Mouse (Mus musculus) kidney, embryonic 15.5 days (tissue): ENCODE results near the gene Ric8b. TPM values are rescaled to one million over a fixed set of nuclear protein-coding genes. Genes with fewer than 3 reads are reported as not detected.
A peak's percentile ranks its signal among the peaks of the same experiment; 100 is the strongest.

Experiments used
- ATAC-seq: fragments of 200-750 bp; cut with Nextera tagmentation; replicated peaks from 2 replicates; pipeline ENCODE4 v1.8.0; 2017; ENCODE audit warnings: moderate TSS enrichment; ENCODE audit not compliant: low FRiP score
- H3K27ac ChIP-seq: fragments of 300-500 bp; sonication (generic); 2 replicates; pipeline ENCODE4 v1.5.1; 2015; ENCODE audit warnings: mild to moderate bottlenecking, inconsistent platforms
- H3K27me3 ChIP-seq: fragments of 300-500 bp; sonication (generic); 2 replicates; pipeline ENCODE4 v1.6.1; 2015; ENCODE audit warnings: inconsistent platforms
- H3K36me3 ChIP-seq: fragments of 300-500 bp; sonication (generic); 2 replicates; pipeline ENCODE4 v1.6.1; 2015; ENCODE audit warnings: inconsistent platforms
- H3K4me1 ChIP-seq: fragments of 300-500 bp; sonication (generic); 2 replicates; pipeline ENCODE4 v1.6.1; 2015; ENCODE audit warnings: inconsistent platforms
- H3K4me2 ChIP-seq: fragments of 300-500 bp; sonication (generic); 2 replicates; pipeline ENCODE4 v1.6.1; 2015; ENCODE audit warnings: moderate library complexity, mild to moderate bottlenecking, inconsistent platforms
- H3K4me3 ChIP-seq: fragments of 300-500 bp; sonication (generic); replicated peaks from 2 replicates; pipeline ENCODE4 v1.5.1; 2015; ENCODE audit warnings: mild to moderate bottlenecking, inconsistent platforms
- H3K9ac ChIP-seq: fragments of 300-500 bp; sonication (generic); 2 replicates; pipeline ENCODE4 v1.6.1; 2015; ENCODE audit warnings: mild to moderate bottlenecking, inconsistent platforms
- H3K9me3 ChIP-seq: fragments of 300-500 bp; sonication (generic); replicated peaks from 2 replicates; pipeline ENCODE4 v1.6.1; 2016; ENCODE audit warnings: inconsistent platforms
- WGBS: fragments of 180-500 bp; shearing (Covaris S2); methylation state at CpG from one replicate; pipeline ENCODE4 v1.1.7; 2015; ENCODE audit warnings: mixed read lengths; 5-methylcytosine and 5-hydroxymethylcytosine counted together
- polyA plus RNA-seq: library from polyadenylated mRNA; unstranded; fragments of >200 nt; fragmentation: Nextera tagmentation; extraction: Ambion mirVana; gene quantifications from 2 replicates; pipeline ENCODE4 v1.2.1, GENCODE M21; 2015

Gene Ric8b
- polyA plus RNA-seq, result 22.1 and 23.3 TPM in 2 replicates

DNA sequence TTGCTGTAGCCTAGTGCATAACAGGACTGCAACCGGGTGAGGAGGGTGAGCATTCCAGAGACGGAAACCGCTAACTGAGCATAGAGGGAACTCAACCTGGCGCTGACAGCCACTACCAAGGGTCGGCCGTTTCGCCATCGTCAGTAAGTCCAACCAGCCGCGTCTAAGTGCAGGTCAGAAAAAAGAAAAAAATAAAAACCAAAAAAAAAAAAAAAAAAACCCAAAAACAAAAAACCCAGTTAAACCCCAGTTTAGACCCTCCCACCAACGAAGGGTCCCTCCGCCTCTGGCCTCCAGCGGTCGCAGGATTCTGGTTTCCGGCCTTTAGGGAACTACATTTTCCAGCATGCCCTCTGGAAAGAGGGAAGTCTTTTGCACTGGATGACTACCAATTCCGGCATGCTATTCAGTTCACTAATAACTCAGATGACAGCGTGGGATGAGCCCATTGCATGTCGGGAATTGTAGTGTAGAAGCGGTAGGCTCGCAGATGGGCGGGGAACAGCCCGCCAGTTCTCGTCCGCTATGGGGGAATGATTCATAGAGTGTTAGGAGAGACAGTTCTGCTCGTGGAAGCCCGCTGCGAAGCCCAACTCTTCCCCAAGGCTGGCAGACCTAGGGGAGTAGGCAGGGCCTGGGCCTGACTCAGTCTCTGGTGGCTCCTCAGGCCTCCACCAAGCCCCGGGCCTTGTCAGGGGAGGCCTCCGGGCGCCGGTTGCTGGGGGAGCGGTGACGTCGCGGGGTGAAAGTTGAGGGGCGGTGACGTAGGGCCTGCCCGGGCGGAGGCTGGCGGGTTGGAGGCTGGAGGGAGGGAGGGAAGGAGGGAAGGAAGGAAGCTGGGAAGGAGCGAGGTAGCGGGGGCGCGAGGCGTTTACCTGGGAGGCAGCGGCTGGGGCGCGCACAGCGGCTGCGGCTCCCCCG lies at the start of gene Ric8b:
Gene Ric8b (plus strand): TSS at position 807 of the 921 bp plus-strand sequence.
- peak within 1 kb of the TSS; percentile 78 for H3K4me2 ChIP-seq
- H3K36me3 ChIP-seq, result no peaks in the 10 kb centered on the region
- H3K9me3 ChIP-seq, result no peaks in the 10 kb centered on the region
- H3K4me1 ChIP-seq, result peaks cover 22% of the 10 kb centered on the region
- under 1% methylated on average over 51 of the region's 51 CpGs for WGBS
- no peaks in the 10 kb centered on the region for H3K27me3 ChIP-seq
- H3K4me3 ChIP-seq, result peak within 1 kb of the TSS; percentile 78
- peak within 1 kb of the TSS; percentile 76 for H3K9ac ChIP-seq
- H3K27ac ChIP-seq, result peak within 1 kb of the TSS; percentile 96
- ATAC-seq, result peak; percentile 98

DNA sequence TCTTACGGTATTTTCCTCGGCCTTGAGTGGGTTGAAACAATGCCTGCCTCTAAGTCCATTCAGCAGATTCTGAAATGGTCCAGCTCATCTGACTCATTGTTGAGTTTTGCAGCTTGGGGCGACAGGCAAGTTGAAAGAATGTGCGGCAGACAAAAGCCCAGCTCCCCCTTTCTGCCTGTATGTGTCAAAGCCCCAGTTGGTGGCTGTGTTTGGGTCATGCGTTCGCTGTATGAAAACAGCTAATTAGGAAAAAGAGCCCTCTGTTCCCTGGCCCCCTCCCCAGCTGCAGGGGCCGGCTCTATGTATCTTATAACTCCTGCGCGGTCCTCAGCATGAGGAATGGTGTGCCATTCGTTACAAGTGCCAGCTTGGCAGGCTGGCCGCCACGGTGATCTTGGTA lies 46.1 kb upstream of the Ric8b start:
- Histone ChIP-seq H3K9ac (no peak overlapping the region), H3K36me3 (no peaks in the 10 kb centered on the region), H3K4me2 (no peak overlapping the region), H3K27ac (no peak overlapping the region), H3K4me1 (no peaks in the 10 kb centered on the region), H3K27me3 (no peaks in the 10 kb centered on the region), H3K9me3 (no peaks in the 10 kb centered on the region), H3K4me3 (no peak overlapping the region)
- ATAC-seq, result no peak
- WGBS, result 75% methylated on average over 12 of the region's 12 CpGs

- Histone ChIP-seq H3K9me3 (no peaks in the 10 kb centered on the region), H3K9ac (no peak overlapping the region), H3K36me3 (no peaks in the 10 kb centered on the region), H3K27me3 (no peaks in the 10 kb centered on the region), H3K4me1 (no peaks in the 10 kb centered on the region), H3K4me2 (no peak overlapping the region), H3K4me3 (no peak overlapping the region), H3K27ac (no peak overlapping the region)
- WGBS, result 44% methylated on average over 4 of the region's 4 CpGs
- no peak for ATAC-seq
These were observed 45.5 kb upstream of the Ric8b start for GRCm38 (mm10) chr10:84871921-84872320.

DNA sequence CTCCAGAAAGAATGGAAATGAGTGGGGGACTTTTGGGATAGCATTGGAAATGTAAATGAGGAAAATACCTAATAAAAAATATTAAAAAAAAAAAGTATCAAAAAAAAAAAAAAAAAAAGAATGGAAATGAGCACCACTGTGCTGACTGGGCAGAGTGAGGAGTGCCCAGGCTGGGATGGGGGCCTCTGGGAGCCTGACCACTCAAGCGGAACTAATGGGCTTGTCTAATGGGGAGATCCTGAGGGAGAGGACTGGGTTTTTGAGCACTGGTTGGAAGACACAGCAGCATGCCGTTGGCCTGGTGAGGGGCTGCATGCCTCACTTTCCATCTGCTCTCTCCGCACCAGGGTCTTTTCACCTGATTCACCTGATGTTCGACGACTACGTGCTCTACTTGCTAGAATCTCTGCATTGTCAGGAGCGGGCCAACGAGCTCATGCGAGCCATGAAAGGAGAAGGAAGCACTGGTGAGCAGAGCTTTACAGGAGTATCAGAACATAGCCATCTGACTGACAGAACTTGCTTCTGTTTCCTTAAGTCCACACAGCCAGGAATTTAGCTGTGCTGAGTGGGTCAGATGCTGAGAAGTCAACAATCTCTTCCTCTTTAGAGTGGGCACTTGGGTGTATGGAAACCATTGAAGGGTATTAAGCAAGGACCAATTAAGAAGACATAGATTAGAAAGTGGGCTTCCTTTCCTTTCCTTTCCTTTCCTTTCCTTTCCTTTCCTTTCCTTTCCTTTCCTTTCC lies 37.4 kb upstream of the Ric8b start:
- H3K27me3 ChIP-seq, result no peaks in the 10 kb centered on the region
- no peaks in the 10 kb centered on the region for H3K9me3 ChIP-seq
- ATAC-seq, result peak; percentile 74
- H3K4me2 ChIP-seq, result no peak overlapping the region
- H3K36me3 ChIP-seq, result no peaks in the 10 kb centered on the region
- no peak overlapping the region for H3K27ac ChIP-seq
- peaks cover 6% of the 10 kb centered on the region; the same call in 1 of the 2 replicates for H3K4me1 ChIP-seq
- no peak overlapping the region for H3K9ac ChIP-seq
- no peak overlapping the region for H3K4me3 ChIP-seq
- WGBS, result 62% methylated on average over 9 of the region's 9 CpGs

DNA sequence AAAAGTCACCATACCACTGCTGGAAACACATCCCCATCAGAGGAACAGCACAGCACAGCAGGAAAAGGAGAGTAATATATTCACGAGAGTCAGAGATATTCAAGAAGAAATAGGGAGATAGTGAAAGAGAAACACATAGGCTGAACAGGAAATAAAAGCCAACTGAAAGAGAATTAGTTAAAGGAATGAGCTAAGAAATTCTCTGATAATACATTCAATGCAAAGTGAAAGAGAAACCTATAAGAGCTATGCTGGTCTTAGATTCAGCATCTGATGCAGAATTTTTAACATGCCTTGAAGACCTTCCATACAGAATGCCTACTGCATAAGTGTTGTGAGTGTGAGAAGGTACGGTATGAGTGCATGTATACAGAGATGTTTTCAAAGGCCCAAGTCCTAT lies 34.9 kb upstream of the Ric8b start:
- 87% methylated on average over 2 of the region's 2 CpGs for WGBS
- Histone ChIP-seq H3K27ac (no peak overlapping the region), H3K9ac (no peak overlapping the region), H3K27me3 (no peaks in the 10 kb centered on the region), H3K4me3 (no peak overlapping the region), H3K9me3 (no peaks in the 10 kb centered on the region), H3K36me3 (no peaks in the 10 kb centered on the region), H3K4me2 (no peak overlapping the region), H3K4me1 (peaks cover 19% of the 10 kb centered on the region)
- ATAC-seq, result no peak

GRCm38 (mm10) chr10:84885341-84885884 lies 32.0 kb upstream of the Ric8b start:
- Histone ChIP-seq H3K27ac (peak overlapping the region; percentile 84), H3K9ac (no peak overlapping the region), H3K27me3 (no peaks in the 10 kb centered on the region), H3K9me3 (no peaks in the 10 kb centered on the region), H3K4me3 (no peak overlapping the region), H3K4me2 (no peak overlapping the region), H3K4me1 (peaks cover 12% of the 10 kb centered on the region), H3K36me3 (no peaks in the 10 kb centered on the region)
- 49% methylated on average over 5 of the region's 5 CpGs for WGBS
- ATAC-seq, result no peak

- H3K36me3 ChIP-seq, result no peaks in the 10 kb centered on the region
- peak overlapping the region; percentile 50 for H3K4me2 ChIP-seq
- ATAC-seq, result peak; percentile 88
- H3K27ac ChIP-seq, result peak overlapping the region; percentile 84
- H3K27me3 ChIP-seq, result no peaks in the 10 kb centered on the region
- 0 out of 2 replicates have a peak overlapping the region, but pooled peaks have one; percentile 5 for H3K9ac ChIP-seq
- 11% methylated on average over 6 of the region's 6 CpGs for WGBS
- peak overlapping the region; percentile 24 for H3K4me3 ChIP-seq
- H3K9me3 ChIP-seq, result no peaks in the 10 kb centered on the region
- H3K4me1 ChIP-seq, result peaks cover 12% of the 10 kb centered on the region
These were observed 31.2 kb upstream of the Ric8b start for GRCm38 (mm10) chr10:84886221-84886627.

GRCm38 (mm10) chr10:84886785-84887184 lies 30.6 kb upstream of the Ric8b start:
- H3K4me1 ChIP-seq, result peaks cover 12% of the 10 kb centered on the region
- H3K36me3 ChIP-seq, result no peaks in the 10 kb centered on the region
- H3K27ac ChIP-seq, result peak overlapping the region; percentile 84
- no peaks in the 10 kb centered on the region for H3K27me3 ChIP-seq
- H3K9me3 ChIP-seq, result no peaks in the 10 kb centered on the region
- H3K9ac ChIP-seq, result no peak overlapping the region
- peak overlapping the region; percentile 50 for H3K4me2 ChIP-seq
- ATAC-seq, result peak; percentile 82
- WGBS, result 61% methylated on average over 8 of the region's 8 CpGs
- peak overlapping the region; percentile 24; the same call in 1 of the 2 replicates for H3K4me3 ChIP-seq

DNA sequence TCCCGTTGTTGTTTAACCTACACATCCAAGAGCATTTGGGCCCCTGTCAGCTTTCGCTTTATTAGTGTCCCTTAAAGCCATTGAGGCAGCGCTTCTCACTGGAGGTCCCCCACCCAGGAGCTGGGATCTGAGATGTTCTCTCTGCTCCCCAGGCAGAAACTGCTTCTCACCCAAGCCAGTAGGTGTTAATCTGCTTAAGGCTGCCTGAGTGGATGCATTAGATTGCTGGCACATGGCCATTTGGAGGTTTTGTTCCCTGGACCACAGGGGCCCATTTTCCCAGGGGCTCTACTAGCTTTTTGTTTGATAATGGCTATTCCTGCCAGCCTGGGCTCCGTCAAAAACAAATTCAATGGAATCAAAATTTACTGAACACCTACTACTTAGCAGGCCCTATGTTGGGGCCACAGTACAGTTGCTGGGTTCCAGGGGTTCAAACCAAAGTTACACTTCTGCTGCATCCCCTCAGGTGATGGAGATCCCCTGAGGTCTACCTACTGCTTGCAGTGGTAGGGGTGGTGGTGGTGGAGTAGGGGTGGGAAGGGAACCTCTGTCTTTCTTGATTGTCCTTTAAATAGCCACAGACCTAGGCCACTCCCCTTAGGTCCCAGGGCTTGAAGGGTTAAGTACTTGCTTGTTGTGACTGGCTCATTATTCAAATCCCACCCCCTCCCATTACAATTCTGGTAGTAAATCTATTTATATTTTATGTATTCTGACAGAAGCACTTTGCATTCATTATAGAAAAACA lies 28.1 kb upstream of the Ric8b start:
- WGBS, result 55% methylated on average over 4 of the region's 4 CpGs
- ATAC-seq, result no peak
- no peaks in the 10 kb centered on the region for H3K36me3 ChIP-seq
- no peak overlapping the region for H3K9ac ChIP-seq
- no peak overlapping the region for H3K4me3 ChIP-seq
- no peak overlapping the region for H3K27ac ChIP-seq
- H3K4me1 ChIP-seq, result peaks cover 12% of the 10 kb centered on the region
- no peak overlapping the region for H3K4me2 ChIP-seq
- H3K27me3 ChIP-seq, result no peaks in the 10 kb centered on the region
- H3K9me3 ChIP-seq, result no peaks in the 10 kb centered on the region

DNA sequence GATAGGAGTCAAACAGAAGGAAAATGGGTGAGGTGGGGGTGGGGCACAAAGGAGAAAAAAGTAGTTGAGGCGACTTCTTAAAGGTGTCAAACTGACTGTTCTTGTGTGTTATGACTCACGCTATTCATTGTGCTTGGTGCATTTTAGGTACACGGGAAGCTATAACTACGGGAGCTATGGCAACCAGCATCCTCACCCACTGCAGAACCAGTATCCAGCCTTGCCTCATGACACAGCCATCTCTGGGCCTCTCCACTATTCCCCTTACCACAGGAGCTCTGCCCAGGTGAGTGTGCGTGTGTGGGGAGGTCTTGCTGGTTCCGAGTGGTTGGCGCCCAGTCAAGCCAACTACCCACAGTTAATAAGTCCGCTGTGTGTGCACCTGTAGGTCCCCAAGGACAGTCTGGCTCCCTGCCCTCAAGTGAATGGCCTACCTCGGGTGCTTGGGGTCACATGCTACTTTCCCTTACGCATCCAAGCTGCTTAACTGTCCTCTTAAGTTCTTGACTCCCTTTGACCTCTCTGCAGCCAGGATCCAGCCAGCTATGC lies 21.5 kb upstream of the Ric8b start:
- Histone ChIP-seq H3K36me3 (no peaks in the 10 kb centered on the region), H3K4me1 (0 out of 2 replicates have a peak, but pooled peaks cover 4% of the 10 kb centered on the region), H3K9ac (no peak overlapping the region), H3K27me3 (no peaks in the 10 kb centered on the region), H3K4me2 (no peak overlapping the region), H3K9me3 (no peaks in the 10 kb centered on the region), H3K27ac (no peak overlapping the region), H3K4me3 (no peak overlapping the region)
- WGBS, result 78% methylated on average over 10 of the region's 10 CpGs
- ATAC-seq, result no peak
